Mouse (Mus musculus) T-helper 17 cell (primary cell): ENCODE data around the gene Lrrc45.
"Not testable (repeated sequence)": the region's sequence is repeated elsewhere in the genome, so short reads cannot be mapped to it uniquely, and the experiment has no call there.

Source experiments
- in situ Hi-C, 2 experiments: fragments of 300-600 bp; cut with MboI, MseI; formaldehyde crosslinking; loops; 1 replicate in 1 of 2; 2 replicates in 1 of 2; pipeline ENCODE4 v1.15.1; 2025; ENCODE audit warnings: high pct_unique_total_duplicates in 2 of 2

Lrrc45 gene

GRCm38 (mm10) chr11:120763121-120763999 lies 49.6 kb downstream of the Lrrc45 start:
- in situ Hi-C loops = not testable (repeated sequence)

- in situ Hi-C loops = not testable (repeated sequence)
Observed at GRCm38 (mm10) chr11:120767023-120767422, 53.3 kb downstream of the Lrrc45 start.

GRCm38 (mm10) chr11:120768206-120768605 lies 54.5 kb downstream of the Lrrc45 start:
- in situ Hi-C loops = no loop called here
